Mouse (Mus musculus) thymus, adult 18-20 months (tissue): Measurements from ENCODE around the gene Gss.
A peak's percentile ranks its signal among the peaks of the same experiment; 100 is the strongest.
"Not testable (repeated sequence)": the region's sequence is repeated elsewhere in the genome, so short reads cannot be mapped to it uniquely, and the experiment has no call there.

Experiments
- DNase-seq, 2 experiments: peaks; one replicate each; pipeline ENCODE4 v3.0.0; 2022; ENCODE audit warnings: mixed read lengths in 2 of 2

Gss gene

DNA sequence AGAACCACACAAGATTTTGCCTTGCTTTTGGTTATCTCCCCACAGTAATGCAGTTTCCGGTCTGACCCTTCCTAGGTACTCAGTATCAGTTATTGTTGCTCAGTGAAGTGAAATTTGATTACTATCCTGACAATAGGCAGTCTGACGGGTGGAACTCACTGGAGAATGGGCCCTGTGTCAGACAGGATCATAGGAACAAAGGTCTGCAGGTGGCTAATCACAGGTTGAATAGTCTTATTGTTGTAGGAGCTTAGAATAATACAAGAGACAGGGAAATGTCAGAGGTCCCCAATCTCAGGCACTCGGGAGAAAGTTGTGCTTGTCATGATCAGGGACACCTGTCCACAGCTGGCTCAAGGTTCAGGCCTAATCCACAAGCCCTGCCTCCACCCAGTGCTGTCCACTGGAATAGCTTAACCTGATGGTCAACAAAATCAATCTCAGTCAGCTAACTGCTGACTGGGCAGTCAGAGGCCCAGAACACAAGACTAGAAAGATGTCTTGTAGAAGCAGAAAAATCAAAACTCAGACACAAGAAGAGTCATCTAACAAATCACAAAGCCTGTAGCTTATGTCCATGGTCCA lies 23.3 kb downstream of the Gss start:
- DNase-seq = no peak

- DNase-seq = no peak
Measured at GRCm38 (mm10) chr2:155567751-155568150, 24.9 kb downstream of the Gss start.

- DNase-seq = no peak
Measured at GRCm38 (mm10) chr2:155562934-155563333, 29.7 kb downstream of the Gss start.

- no peak for DNase-seq
Measured at GRCm38 (mm10) chr2:155562209-155562608, 30.4 kb downstream of the Gss start.

DNA sequence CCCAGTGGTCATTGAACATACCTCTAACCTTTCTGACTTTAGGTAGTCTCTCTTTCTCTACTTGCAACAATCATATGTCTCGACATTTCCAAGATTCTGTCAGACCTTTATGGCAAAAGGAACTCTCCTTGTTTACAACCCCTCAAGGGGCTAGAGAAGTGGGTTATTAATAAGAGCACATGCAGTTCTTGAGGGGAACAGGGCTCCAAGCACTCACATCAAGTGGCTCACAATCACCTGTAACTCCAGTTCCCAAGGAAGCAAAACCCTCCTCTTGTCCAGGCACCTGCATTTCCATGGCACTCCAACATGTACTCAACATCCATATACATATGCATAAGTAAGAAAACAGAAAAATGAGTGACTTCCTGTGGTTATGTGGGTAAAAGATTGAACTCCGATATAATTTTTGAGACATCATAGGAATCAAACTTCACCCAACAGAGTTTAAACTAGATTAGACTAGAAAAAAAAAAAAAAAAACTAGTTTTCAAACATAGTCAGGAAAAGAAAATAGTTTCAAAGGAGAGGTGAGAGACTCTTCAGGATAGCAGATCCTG lies 38.1 kb downstream of the Gss start:
- DNase-seq = no peak

GRCm38 (mm10) chr2:155552949-155553354 lies 39.7 kb downstream of the Gss start:
- DNase-seq = peak; percentile 49 to 75

DNA sequence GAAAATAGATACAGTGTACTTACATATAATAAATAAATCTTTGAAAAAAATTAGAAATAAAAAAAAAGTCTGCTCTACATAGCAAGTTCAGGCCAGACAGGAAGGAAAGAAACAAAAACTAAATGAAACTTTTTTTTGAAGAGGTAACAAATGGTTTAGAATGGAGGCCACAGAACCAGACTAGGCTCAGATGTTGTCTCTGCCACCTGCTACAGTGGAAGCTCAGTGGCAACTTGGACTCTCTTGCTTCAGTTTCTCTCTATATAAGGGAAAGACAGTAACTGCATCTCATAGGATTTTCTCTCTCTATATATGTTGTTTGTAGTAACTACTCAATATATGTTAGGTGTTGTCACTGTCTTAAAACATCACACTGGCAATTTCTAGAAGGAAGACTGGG lies 40.3 kb downstream of the Gss start:
- DNase-seq = no peak

- no peak for DNase-seq
Measured at GRCm38 (mm10) chr2:155546955-155547354, 45.7 kb downstream of the Gss start.

DNA sequence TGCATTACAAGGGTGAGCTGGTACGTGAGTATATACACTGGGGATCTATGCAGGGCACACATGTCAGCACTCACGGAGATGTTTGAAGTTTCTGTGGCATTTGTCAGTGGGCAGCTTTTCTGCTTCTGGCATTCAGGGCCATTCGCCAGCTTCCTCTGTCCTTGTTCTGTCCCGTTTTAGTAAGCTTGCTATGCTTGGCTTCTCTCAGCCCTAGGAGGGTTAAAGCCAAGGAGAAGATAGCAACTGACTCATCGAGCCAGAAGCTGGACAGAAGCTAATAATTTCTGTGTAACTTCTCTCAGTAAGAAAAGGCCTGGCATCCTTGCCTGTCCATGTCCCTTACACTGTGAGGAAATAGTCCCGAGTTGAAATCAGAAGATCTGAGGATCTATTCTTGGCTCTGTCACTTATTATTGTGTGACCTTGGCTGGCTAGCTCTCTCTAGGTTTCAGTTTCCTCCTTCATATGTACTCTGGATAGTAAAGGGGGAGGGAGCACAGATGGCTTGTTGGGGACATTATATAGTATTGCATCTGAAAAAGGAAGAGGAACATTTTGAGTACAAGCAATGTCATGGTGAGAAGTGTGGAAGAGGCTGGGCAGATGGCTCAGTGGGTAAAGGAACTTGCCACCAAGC lies 51.7 kb downstream of the Gss start:
- no peak for DNase-seq

GRCm38 (mm10) chr2:155539696-155540095 lies 52.9 kb downstream of the Gss start:
- DNase-seq = no peak

DNA sequence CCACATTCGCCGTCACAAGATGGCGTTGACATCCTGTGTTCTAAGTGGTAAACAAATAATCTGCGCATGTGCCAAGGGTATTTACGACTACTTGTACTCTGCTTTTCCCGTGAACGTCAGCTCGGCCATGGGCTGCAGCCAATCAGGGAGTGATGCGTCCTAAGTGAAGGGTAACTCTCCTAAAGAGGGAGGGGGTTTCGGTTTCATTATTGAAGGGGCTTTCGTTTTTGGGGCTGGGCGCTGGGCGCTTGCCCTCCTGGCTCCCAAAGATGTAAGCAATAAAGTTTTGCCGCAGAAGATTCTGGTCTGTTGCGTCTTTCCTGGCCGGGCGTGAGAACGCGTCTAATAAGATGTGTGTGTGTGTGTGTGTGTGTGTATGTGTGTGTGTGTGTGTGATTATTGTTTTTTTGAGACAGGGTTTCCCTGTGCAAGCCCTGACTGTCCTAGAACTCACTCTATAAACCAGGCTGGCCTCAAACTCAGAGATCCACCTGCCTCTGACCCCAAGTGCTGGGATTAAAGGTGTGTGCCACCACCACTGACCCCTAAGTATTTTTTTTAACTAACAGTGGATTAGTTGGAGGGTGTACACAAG lies 54.0 kb downstream of the Gss start:
- DNase-seq = not testable (repeated sequence)

GRCm38 (mm10) chr2:155537761-155538462 lies 54.7 kb downstream of the Gss start:
- DNase-seq = no peak

DNA sequence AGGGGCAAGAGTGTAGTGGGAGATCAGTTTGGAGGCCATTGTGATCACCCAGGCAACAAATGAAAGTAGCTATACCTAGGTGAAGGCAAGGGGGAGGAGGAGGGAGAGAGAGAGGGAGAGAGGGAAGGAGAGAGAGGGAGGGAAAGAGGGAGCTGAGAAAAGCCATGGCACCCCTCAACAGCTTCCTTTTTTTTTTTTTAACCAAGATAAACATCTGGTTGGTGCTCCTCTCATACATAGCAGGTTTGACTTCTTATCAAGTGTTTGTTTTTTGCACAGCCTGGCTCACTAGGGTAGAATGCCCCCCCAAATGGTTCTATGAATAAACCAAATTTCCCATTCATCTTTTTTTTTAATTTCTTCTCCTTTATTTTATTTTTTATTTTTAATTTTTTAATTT lies 56.3 kb downstream of the Gss start:
- no peak for DNase-seq

DNA sequence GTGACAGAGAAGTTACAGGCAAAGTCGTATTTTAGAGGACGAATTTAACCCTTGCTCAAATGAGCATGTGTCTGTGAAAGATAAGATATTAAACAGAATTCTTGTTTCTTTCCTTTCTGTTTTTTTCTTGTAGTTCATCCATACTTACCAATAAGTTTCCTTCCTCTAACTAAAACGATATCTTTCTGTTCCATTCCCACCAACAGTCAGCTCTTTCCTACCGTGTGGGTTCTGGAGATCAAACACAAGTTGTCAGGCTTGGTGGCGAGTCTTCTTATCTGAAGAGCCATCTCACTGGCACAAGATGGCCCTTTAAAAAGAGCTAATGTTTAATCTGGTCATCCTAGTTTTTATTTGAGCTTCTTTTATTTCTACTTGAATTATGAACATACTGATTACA lies 65.2 kb downstream of the Gss start:
- DNase-seq = no peak

DNA sequence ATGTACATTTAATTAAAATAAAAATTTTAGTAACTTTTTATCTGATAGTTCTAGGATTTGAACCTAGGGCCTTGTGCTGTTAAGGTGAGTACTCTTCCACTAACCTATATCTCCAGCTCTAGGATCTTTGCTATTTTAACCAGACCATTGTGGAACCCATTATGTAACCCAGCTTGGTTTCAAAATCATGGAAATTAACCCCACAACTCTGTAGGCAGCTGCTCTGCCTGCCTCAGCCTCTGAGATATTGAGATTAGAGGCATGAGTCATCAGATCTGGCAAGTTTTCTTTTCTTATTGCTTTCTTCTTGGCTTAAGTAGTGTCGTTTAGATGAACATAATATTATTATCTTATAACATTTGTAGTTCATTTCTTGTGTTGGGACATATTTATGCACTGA lies 68.2 kb downstream of the Gss start:
- no peak for DNase-seq

- DNase-seq = no peak
Measured at GRCm38 (mm10) chr2:155523706-155524105, 68.9 kb downstream of the Gss start.

DNA sequence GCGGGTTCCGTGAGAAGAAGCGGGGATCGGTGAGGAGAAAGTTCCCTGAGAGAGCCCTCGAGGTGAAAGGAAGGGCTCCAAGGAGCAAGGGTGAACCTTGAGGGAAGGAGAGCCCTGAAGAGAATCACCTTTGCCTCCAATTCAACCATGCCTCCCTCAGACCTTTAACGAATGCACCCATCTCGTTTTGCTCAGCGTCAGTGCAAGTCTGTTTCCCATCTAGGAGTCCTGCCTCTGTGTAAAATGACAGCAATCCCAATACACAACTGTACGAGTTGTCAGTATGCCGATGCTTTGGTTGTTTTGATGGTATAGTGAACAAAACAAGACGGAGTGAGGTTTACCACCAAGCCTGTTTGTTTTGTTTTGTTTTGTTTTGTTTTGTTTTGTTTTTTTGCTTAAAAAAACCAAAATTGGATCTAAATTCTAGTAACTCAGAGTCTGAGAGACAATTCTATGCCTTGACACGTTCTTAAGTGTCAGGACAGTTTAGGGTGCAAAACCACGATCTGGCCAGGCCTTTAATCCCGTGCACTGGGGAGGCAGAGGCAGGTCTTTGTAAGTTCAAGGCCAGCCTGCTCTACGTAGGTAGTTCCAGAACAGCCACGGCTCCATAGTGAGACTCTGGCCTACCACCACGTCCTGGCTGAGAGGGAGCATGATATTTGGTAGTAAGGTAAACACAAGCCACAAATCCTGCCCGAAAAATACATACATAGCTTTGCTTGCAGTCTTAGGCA lies 73.9 kb downstream of the Gss start:
- DNase-seq = no peak

DNA sequence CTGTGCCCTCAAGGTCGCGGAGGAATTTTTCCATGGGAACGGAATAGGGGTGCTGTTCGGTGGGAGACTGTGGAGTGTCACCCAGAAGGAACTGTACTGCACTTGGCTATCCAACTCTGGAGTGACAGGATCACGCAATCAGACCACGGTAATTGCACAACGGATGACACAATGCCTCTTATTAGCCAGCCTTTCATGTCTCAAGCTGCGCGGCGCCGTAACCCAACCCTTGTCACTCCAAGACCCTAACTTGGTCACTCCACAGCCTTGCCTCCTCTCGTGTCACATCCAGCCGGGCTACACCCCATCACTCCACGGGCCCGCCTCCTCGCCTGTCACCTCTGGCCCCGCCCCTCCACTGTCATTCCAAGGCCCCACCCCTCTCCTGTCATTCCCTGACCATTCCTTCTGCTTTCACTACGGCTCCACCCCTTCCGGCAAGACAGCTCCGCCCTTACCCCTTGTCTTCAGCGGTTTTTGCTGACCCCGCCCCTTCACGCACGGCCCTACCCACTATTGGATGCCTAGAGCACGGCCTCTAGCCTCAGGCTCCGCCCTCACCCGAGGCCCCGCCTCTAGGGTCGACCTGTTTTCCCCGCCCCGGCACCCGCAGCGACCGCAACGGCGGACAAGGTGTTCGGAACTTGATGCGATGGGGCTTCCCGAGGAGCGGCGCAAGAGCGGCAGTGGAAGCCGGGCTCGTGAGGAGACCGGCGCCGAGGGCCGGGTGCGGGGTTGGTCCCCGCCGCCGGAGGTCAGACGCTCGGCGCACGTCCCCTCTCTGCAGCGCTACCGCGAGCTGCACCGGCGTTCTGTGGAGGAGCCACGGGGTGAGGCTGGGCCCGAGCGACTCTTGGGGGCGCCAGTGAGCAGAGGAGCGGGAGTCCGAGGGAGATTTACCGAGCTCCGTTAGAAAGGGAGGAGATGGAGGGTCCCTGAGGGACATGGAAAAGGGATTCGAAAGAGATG lies 74.9 kb downstream of the Gss start, which contains the start of the genes Acss2 and Ggt7:
Acss2 (plus strand) TSS at position 494 of the 969 bp plus-strand sequence.
Ggt7 (minus strand) TSS at position 783 of the 969 bp plus-strand sequence.
- DNase-seq = peak; percentile 94 to 97

- peak in 1 of 2 experiments; percentile 39 for DNase-seq
Measured at GRCm38 (mm10) chr2:155515941-155516340, 76.7 kb downstream of the Gss start.

DNA sequence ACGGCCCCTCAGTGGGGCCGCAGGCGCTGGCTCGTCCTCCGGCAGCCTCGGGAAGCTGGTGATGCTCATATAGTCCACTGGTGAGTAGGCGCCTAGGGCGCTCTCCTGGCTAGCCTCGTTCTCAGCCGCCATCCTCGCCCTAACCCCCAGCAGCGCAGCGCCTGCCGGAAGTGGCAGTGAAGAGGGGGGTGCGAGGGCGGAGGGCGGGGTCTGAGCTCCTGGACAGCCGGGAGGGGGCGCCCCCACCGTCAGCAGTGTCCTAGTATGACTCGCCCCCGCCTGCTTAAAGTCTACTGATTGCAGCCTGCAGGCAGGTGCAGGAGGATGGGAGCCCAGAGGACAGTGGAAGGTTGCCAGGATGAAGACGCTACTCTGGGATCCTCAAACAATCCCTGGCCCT lies 77.9 kb downstream of the Gss start:
- peak; percentile 82 to 83 for DNase-seq

GRCm38 (mm10) chr2:155513543-155513942 lies 79.1 kb downstream of the Gss start:
- no peak for DNase-seq
